Mouse (Mus musculus) c-Kit-positive CD71-positive TER-119-positive erythroid progenitor cells, embryonic 14.5 days (primary cell): Measurements from ENCODE around the gene Fbll1.

Source experiments
- DNase-seq: peaks from one replicate; pipeline ENCODE4 v3.0.0-alpha.2; 2013; ENCODE audit warnings: low spot score

Fbll1 gene

GRCm38 (mm10) chr11:35783038-35783437, 15.6 kb downstream of the Fbll1 start:
- DNase-seq, result no peak

- DNase-seq, result no peak
These were observed 16.2 kb downstream of the Fbll1 start for GRCm38 (mm10) chr11:35782444-35782843.

DNA sequence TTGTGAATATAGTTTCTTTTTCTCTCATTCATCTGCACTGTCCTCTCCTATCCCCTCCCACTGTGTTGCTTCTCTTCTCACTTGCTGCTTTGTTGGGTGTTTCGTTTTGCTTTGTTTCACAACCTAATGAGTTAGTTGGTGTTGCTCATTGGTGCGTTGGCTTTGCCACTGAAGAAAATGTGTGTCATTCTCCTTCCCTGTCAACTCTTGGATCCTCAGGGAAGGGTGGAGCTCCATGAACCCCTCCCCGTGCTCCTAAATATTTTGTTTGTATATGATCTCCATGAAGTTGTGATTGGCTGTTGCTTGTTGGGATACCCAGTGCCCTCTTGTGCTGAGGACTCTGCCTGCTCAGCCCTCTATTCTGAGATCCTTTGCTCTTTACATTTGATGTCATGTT, 18.3 kb downstream of the Fbll1 start:
- DNase-seq, result no peak

GRCm38 (mm10) chr11:35776452-35776851, 22.2 kb downstream of the Fbll1 start:
- no peak for DNase-seq

DNA sequence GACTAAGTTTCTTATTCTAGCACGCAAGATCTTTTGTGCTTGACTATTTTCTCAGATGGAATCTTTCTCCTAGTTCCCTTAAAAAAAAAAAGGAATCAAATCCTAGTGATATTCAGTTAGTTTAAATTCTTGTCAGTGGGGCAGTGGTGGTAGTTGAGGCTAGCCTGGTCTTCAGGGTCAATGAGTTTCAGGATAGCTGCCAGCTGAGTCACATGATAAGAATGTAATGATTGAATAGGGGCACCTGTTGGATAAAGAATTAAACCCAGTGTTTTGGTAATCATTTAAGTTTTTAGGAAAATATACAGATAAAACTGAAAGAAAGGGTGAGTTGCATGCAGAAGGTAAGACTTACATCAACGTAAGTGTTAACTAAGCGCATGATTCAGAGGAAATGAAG, 23.1 kb downstream of the Fbll1 start:
- DNase-seq, result no peak

DNA sequence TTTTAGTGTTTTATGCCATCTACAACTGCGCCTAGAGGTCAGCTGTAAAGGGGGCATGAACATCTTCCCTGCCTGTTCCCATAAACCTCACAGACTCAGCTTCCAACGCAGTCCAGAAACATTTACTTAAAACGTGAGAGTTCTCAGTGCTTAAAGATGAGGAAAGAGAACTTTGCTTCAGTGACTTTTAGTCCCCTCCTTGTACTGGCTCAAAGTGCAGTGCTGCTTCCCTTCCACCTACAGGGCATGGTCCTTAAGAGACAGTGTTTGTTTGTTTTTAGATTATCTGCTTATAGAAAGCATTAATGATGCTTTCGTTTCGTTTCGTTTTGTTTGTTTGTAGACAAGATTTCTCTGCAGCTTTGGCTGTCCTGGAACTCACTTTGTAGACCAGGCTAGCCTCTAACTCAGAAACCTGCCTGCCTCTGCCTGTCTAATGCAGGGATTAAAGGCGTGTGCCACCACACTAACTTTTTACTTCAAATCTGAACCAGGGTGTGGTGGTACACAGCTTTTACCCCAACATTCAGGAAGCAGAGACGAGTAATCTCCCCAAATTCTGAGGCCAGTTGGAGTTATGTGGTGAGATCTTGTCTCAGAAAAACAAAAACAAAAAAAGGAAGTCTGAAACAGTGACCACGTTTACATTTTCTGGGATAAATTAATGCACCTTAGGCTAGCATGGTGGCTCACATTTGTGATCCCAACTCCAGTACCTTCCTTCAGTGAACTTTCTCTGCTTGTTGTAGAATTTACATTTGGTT, 27.8 kb downstream of the Fbll1 start:
- DNase-seq, result peak; percentile 5

DNA sequence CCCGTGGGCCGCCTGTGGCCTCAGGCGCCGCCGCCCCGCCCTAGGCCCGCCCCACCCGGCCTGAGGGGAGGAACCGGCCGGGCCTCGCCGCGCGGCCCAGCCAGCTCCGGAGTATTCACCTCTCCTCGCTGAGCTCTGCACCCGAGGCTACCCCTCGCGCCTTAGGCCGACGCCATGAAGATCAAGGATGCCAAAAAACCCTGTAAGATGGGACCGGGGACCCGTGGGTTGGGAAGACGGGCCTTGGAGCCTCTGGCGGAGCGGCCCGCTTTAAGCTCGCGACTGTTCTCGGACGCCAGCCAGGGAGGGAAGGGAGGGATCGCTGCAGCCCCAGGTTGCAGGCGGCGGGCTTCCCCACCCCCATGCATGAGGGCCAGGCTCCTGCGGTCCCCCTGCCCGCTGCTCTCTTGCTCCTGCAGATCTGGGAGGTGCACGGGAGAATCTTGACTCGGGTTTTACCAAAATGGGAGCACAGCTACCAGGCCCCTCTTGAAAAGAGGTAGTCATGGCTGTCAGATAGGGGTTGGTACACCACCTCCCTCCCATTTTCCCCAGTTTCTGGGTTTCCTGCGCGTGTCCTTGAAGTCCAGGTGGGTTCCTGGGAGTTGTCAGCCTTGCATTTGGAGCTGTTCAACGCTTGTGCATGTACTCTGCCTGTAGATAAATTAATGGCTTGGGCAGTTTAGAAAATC, 28.8 kb downstream of the Fbll1 start:
- DNase-seq, result peak; percentile 64

DNA sequence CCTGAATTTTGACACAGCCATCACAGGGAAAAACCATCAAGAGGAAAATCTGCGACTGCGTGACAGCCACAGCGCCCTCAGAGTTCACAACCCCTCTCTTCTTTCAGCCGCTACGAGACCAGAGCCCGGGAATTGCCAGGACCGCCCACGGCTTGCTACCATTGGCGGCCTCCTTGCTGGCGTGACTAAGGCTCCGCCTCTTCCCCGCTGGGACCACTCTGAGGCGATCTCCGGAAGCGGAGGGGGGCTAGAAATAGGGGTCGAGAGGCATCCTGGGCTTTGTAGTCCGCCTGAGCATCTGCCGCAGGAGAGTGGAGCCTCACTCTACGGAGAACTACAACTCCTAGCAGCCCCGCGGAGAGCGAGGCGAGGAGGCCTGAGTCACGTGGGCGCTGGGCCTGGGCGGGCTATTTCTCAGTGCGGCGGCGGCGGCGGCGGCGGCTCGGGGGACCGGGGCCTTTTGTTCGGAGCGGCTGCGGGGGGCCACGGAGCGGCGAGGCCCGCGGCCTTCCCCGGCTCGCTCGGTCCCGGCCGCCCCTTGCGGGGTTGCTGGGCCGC, 29.4 kb downstream of the Fbll1 start, which contains the start of gene Pank3:
Pank3 (plus strand) TSS at position 297 of the 558 bp plus-strand sequence.
- DNase-seq, result peak; percentile 88

DNA sequence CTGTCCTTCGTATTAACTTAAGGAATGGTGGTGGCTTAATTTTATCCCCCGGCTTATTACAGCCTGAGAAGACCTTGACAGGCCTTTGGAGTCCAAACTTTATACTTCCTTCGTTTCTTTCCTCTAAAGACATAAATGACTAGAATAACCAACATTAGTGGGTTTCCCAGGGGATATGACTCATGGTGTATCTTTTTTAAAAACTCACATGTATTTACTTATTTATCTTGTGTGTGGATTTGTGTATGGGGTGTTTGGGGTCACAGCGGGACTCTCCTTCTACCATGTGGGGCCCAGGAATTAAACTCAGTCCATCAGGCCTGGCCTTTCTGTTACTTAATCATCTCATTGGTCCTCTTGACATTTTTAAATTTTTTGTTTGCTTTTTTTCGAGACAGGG, 31.8 kb downstream of the Fbll1 start:
- DNase-seq, result no peak

GRCm38 (mm10) chr11:35760627-35761003, 38.1 kb downstream of the Fbll1 start:
- no peak for DNase-seq

GRCm38 (mm10) chr11:35760001-35760626, 38.6 kb downstream of the Fbll1 start:
- no peak for DNase-seq

DNA sequence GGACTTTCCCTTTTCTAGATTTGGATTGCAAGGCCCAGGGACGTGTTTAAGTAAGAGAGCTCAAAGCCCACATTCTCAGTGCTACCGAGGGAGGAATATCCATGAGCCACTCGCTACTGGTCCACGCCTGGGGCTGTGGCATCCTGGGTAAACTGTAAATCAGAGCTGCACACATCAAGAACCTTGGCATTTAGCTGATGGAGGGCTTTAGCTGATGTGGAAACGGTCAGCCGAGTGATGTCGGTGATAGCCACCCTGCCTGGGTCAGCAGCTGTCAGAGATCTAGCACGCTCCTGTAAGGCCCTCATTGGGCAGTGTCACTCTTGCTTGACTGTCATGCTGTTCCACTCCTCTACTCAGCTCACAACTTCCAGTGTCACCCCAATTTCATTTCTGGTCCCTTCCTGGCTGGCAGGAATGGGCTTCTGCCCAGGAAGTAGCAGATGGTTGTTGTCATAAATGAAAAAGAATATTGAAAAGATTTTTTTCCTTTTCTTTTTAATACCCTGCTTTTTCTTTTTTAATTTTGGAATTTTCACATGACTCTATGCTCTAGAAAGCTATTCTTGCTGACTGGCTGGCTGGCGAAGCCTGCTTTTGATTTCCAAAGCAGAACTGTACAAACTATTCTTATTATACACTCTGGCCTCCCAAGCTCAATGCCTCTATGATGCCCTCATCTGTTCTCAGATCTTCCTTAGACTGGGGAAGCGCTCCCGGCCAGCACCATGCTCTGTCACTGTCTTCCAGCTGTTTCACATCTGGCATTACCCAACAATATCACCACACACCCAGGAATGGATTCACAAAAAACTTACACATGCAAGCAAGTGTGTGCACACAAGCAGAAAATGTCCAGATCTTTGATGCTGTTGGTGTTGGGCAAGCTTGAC, 42.0 kb downstream of the Fbll1 start:
- DNase-seq, result no peak

DNA sequence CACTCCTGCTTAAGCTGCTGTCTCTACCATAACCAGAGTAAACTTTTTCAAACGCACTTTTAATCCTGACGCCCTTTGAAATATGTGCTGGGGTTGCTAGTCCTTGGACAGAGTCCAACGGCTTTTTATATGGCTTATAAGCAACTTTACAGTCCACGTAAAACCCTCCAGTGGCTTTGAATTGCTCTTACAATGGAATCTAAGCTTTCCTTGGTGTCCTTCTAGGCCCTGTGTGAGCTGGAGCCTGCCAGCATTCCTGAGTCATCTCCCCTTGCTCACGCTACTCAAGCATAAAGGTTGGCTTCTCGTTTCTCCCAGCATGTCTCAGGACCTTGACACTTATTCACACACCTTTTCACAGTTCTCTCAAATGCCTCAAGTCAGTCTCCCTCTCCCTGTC, 43.1 kb downstream of the Fbll1 start:
- DNase-seq, result no peak

DNA sequence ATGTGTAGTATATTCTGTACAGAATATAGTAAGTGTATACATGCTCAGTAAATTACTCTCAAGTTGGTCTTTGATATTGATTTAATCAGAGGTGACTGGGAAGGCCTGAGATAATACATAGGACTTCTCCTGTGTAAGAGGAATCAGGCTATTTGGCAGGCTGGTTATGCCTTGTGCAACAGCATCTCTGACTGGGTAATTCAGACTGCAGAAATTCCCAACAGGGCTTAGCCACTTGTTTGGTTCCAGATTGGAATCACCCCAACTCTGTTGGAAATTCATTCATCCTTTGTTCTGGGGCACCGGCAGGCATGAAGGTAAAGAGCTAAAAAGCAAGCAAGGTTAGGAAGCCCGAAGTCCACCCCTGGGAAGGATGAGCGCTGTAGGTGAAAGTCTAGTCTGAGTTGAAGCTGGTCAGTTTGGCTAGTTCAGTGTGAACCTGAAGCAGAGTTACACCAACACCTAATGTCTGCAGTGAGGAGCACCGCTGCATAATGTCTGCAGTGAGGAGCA, 43.7 kb downstream of the Fbll1 start:
- DNase-seq, result no peak

GRCm38 (mm10) chr11:35750578-35750977, 48.1 kb downstream of the Fbll1 start:
- DNase-seq, result no peak
